Mouse (Mus musculus) right cerebral cortex, postnatal 4 days (tissue): Measurements from ENCODE around the gene Dlat.
A peak's percentile ranks its signal among the peaks of the same experiment; 100 is the strongest.

ENCODE experiments used
- DNase-seq: peaks from one replicate; pipeline ENCODE4 v3.0.0-alpha.2; 2022

The Dlat gene

DNA sequence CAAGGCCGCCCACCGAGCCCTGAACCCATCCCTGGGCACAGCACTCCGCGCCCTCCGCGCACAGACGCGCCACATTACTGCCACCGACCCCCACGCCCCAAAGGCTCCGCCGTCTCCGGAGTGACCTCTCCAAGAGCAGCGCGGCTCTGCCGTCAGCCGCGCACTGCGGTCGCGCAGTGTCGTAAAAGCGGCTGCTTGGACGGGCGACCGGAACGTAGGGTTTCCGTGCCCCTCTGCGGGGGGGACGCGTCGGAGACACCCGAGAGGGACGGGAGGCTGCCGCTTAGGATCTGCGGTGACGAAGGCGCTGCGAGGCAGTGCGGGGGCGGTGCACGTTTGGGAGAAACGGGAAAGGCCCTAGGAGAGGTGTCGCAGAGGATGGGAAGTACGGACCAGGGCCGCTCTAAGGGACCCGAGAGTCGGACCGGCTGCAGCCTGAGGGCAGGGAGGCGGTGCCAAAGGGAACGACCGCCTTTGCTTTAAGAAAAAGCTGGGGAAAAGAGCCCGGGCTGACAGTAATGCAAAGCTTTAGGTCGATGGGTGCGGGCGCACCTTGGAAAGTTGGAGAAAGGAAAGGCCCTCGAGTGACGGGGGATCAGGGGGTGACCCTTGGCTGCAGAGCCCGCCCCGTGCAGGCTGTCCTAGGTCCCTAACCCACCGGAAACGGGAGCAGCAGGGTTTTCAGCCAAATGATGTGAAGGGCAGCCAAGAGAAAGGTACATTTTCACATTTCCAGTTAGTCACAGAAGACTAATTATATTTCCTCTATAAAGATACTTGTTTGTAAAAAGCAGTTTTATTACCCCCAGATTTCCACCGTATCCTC, at the start of gene Dlat:
TSS of gene Dlat (minus strand) at position 389 of the 826 bp plus-strand sequence.
- DNase-seq: peak; percentile 78

DNA sequence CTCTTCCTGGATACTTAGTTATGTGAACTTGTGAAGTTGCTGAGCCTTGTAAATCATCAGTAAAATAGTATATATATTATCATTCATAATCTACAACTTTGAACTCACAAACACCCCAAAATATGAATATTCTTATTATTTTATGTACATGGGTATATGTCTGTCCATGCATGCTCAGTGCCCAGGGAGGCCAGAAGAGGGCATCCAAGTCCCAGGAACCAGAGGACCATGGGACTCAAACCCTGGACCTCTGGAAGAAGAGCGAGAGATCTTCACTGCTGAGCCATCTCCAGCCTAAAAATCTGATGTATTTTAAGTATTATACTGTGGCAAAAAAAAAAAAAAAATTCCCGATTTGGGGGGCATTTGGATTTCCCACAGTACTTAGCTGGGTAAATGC, 49.5 kb upstream of the Dlat start:
- peak; percentile 29 for DNase-seq

GRCm38 (mm10) chr9:50704907-50705306, 45.3 kb upstream of the Dlat start:
- DNase-seq: no peak

DNA sequence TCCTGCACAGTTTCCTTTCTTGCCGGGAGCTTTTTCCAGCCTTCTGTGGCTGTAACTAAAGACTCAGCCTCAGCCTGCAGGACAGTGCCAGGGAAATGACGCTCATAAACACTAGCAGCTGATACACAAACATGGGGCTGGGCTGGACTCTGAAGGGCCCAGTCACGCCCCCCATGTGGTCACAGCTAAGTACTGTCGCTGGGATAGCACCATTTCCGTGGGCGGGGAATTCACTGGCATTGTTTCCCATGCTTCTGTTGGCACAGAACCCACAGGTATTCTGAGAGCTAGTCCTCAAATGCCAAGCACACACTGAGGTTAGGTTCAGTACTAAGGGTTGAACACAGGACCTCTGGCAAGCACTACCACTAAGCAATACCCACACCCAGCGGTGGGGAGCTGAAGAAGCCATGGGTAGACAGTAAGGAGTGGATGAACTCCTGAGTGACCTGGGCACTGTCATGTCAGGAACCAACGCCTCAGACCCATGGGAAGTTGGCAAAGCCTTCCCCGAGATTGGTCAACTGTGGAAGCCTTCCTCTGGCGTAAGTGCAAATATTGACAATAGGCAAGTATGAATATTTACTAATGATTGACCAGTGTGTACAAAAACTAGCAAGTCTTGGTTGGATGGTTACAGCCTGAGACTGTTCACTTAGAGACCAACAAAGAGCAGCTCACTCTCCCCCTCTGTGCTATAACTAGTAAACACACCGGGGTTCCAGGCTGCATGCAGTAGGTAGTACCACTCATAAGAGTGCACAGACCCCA, 41.5 kb upstream of the Dlat start:
- no peak for DNase-seq

- DNase-seq: peak; percentile 69
Observed at GRCm38 (mm10) chr9:50698418-50699409, 39.1 kb upstream of the Dlat start.

DNA sequence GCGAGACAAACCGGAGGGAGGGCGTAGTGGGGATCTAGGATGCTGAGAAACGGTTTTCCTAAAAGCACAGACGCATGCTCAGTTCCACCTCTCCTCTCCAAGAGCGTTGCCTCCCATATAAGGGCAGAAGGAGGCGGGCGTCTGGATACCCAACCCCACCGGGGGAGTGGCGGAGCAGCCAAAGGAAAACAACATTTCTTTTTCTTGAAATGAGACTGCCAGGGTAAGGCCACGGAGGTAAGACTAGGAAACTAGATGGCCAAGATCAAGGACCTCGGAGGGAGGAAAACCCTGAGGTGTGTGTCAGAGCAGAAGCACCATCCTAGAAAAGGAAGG, 38.1 kb upstream of the Dlat start:
- peak; percentile 73 for DNase-seq

GRCm38 (mm10) chr9:50696851-50697705, 37.5 kb upstream of the Dlat start:
- DNase-seq: no peak

DNA sequence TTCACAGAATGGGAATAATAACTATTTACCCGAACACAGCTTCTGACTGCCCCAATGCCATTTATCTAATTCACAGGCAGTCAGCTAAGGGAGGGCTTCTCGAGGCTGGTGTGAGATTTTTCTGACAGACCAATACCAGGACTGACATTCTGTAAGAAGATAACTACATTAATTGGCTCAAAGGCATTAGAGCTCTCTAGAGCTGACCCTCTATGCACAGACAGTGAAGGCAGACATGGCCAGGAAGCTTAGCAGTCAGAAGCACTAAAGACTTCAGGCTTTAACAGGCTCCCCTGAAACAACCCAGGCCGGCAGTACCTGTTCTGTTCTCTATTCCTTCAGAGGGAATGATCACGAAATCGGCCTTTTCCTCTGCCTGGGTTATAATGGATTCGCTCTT, 35.6 kb upstream of the Dlat start:
- no peak for DNase-seq

- peak; percentile 23 for DNase-seq
Observed at GRCm38 (mm10) chr9:50693631-50694030, 34.1 kb upstream of the Dlat start.

GRCm38 (mm10) chr9:50692626-50693580, 33.3 kb upstream of the Dlat start:
- no peak for DNase-seq

GRCm38 (mm10) chr9:50686866-50687652, 27.5 kb upstream of the Dlat start:
- no peak for DNase-seq

DNA sequence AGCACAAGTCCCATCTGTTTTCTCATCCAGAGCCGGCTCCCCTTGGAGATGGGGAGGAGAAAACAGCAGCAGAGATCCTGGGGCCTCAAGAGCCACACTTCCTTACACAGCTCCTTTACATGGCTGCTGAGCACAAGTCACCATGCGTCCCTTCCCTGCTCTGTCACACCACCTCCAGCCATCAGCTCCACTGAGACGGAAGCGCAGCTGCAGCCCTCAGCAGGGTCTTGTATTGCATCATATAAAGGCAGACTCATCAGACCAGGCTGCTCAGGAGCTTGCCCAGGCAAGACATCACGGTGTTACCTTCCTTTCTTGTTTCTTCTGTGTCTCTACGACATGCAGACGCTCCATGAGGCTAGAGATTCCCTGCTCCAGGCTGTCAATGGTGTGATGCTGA, 22.1 kb upstream of the Dlat start:
- DNase-seq: no peak

DNA sequence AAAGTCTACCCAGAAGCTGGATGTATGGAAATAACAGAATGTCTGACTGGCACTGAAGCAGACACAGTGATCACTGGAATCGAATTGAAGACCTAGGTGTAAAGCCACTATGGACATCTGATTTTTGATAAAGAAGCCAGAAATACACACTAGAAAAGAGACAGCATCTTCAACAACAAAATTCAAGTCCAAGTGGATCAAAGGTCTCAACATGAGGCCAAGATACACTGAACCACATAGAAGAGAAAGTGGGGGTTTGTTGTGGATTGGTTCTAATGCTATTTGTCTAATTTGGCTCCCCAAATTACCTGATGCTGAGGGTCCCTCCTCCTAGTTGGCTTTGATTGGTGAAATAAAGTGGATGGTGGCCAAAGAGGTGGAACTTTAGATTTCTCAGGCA, 19.8 kb upstream of the Dlat start:
- DNase-seq: no peak

DNA sequence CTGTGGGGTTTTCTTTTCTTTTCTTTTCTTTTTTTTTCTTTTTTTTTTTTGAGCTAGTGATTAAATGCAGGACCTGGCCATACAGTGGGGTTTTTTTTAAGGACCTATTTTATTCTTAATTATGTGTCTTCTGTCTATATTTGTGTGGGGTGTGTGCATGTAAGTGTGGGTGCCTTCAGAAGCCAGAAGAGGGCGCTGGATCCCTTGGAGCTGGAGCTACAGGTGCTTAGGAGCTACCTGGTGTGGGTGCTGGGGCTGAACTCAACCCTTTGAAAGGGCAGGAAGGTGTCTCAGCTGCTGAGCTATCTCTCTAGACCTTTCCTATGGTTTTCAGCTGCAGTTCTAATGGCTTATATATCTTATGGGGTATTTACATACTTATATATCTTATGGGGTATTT, 15.2 kb upstream of the Dlat start:
- no peak for DNase-seq

DNA sequence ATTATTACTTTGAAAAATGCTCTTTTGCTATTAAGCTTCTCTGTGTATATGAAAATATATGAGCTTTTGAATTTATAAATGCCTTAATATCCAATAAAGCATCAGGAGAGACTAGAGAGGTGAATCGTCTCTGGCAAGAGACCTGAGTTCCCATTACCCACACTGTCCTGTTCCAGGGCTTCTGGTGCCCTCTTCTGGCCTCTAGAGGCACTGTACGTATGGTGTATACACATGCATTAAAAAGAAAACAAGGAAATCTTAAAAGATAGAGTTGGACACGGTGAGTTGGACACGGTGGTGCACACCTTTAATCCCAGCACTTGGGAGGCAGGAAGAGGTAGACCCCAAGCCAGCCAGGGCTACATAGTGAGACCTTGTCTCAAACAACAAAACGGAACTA, 11.1 kb upstream of the Dlat start:
- peak; percentile 50 for DNase-seq

DNA sequence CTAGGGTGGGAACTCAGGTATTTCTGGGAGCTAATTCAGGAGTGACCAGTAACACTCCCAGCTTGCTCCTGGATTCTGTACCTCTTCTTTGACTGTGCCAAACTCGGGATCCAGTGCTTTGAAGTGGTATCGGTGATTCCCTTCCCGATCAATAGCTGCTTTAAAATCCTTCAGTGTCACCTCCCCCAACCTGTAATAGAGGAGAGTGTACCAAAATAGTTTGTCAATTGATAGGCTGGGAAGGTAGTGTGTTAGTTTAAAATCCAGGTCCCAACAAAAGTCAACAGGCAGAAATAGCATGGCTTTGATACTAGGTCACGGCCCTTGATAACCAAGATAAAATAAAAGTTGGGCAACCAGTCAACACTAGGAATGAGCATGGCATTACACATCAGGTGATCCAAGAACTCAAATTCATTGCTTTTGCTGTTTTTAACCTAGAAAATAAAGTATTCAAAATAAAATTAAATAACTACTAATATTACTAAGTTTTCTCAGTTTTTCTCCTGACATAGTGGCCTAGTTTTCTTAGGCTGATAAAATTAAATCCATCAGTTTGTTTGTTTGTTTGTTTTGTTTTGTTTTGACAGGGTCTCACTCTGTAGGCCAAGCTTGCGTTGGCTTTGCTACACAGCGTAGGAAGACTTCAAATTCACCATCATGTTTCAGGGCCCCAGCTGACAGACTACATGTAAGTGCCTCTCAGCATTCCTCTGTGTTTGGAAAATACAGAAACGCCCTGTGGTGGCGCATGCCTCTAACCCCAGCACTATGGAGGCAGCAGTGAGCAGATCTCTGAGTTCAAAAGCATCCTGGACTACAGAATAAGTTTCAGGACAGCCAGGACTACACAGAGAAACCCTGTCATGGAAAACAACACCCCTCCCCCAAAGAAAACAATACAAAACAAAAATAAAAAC, 8.3 kb upstream of the Dlat start:
- DNase-seq: no peak

GRCm38 (mm10) chr9:50666442-50666841, 6.9 kb upstream of the Dlat start:
- no peak for DNase-seq

- no peak for DNase-seq
Observed at GRCm38 (mm10) chr9:50664826-50665225, 5.2 kb upstream of the Dlat start.

GRCm38 (mm10) chr9:50660431-50660830, 851 bp upstream of the Dlat start:
- DNase-seq: no peak
